Mouse (Mus musculus) cerebellum, adult 2 months (tissue): ENCODE data around the gene Bcl2a1a.
"Not testable (repeated sequence)": the region's sequence is repeated elsewhere in the genome, so short reads cannot be mapped to it uniquely, and the experiment has no call there.

ENCODE experiments used
- CTCF ChIP-seq: fragments of 200-500 bp; IDR thresholded peaks from 2 replicates; pipeline ENCODE4 v1.5.1; 2011; ENCODE audit warnings: low read depth, mild to moderate bottlenecking, control low read depth, low read length, moderate library complexity, borderline replicate concordance; ENCODE audit not compliant: insufficient read depth
- POLR2A ChIP-seq: fragments of 200-500 bp; IDR thresholded peaks from 2 replicates; pipeline ENCODE4 v1.6.1; 2011; ENCODE audit warnings: low read length, control low read depth, borderline replicate concordance; ENCODE audit not compliant: insufficient read depth

DNA sequence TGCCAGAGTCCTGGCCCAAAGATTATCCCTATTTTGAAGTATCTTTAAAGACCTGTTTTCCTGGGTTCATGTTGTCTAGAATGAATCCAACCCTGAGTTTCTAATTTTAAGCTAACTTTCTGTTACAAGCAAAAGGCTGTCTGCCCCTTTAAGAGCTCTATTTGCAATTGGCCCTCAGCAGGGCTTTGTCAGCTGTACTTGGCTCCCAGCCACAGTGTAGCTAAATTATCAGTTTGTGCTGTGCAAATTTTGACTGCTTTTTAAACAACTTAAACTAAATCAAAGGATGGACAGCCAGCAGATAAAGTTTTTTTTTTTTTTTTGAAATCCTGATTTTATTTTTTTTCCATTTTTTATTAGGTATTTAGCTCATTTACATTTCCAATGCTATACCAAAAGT lies 44.8 kb downstream of the Bcl2a1a start:
- TF ChIP-seq CTCF, POLR2A: not testable (repeated sequence)
